Mouse (Mus musculus) adrenal gland, postnatal 14 days (tissue): ENCODE measurements around the gene Csl. TPM values are rescaled to one million over a fixed set of nuclear protein-coding genes. Genes with fewer than 3 reads are reported as not detected.
A peak's percentile ranks its signal among the peaks of the same experiment; 100 is the strongest.

Experiments
- DNase-seq: peaks from one replicate; pipeline ENCODE4 v3.0.0; 2021; ENCODE audit warnings: mixed read lengths
- long read RNA-seq, 2 experiments: library from polyadenylated mRNA; stranded (forward); transcript quantifications; one replicate each; pipeline ENCODE4 v2.0.0; 2021
- total RNA-seq: library from RNA; stranded (reverse); gene quantifications from 2 replicates; pipeline ENCODE4 v1.2.3, GENCODE M21; 2021

The Csl gene
- 3.5 and 3.9 TPM in 2 replicates for total RNA-seq
- long read RNA-seq, experiment 1 = 0 reads
- long read RNA-seq, experiment 2 = 0 reads

- DNase-seq = no peak
These were observed at the start of gene Csl for GRCm38 (mm10) chr10:99759558-99759957. Gene Csl, minus strand, starts transcription at chr10:99759658.

GRCm38 (mm10) chr10:99789418-99789817, 30.0 kb upstream of the Csl start:
- peak; percentile 5 for DNase-seq

DNA sequence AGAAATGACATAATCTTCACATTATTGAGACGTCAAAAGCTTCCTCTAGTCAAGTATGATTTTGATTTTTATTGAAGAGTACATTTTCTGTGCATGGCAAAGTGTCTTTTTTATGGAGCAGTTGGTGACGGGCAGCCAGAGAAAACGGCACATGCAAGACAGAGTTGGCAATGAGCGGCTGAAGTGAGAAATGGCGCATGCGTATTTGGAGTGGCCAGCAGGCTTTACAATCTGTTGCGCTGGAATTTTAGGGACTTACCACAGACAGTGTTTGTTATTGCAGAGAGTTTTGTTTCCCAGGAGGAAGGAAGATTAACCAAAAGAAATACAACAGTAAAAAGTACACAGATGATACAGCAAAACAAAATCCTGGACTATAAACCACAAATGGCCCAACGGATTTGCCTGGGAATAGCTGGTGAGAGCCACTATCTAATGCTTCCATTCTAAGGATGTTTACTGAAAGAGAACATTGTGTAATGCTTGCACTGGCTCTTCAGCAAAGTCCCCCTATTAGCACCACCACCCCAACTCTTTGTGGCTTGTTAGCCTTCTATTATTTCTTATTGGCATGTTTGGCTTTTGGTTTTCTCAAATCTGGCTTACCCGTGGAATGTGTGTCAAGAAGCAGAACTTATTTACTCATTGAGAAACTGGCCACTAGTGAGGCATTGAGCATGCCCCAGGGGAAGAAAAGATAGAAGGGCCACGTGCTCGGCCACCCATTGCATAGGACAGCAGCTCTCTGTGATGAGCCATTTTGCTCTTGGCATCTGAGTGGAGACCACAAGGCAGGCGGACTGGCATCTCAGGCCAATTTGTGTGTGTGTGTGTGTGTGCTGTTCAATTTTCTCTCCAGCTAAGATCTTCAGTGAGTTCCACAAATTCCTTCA, 15.0 kb upstream of the Csl start:
- no peak for DNase-seq

DNA sequence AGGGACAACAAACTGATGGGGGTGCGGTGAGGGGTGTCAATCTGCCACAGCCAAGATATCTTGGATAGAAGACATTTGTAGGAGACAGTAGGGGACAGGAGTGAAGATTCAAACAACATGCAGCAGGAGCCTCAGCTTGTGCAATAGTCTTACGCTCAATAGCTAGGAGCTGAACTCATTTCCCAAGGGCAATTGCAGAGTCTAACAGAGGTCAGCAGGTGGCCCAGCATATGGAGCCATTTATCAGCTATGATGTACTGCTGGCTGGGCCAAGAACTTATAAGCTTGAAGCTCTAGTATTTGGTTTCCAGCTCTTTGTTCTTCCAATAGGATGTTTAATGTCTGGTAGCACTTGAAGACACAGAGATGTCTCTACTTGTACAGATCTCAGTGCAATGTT, 9.3 kb downstream of the Csl start:
- DNase-seq = no peak

DNA sequence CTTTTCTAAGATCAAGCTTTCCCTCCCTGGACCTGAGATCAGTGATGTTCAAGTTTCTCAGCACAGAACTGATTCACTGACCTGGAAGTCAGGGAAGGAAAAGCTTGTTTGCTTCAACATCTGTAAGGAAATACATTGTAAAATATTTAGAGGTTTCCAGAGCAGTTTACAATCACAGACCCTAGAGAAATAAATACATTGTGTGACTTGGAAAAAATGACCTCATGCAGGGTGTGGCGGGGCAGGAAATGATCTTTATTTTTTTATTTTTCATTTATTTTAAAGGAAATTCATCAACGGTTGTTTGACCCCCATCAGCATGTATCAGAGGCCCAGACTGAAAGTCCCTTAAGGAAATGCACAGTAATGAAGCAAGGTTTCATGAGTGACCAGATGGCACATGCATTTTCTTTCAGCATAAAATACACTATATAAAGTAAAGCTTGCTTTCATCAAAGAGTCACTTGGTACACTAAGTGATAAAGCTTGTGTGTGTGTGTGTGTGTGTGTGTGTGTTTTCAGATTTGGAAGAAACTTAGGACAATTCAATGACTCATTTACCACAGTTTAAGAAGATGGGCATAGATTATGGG, 10.7 kb downstream of the Csl start:
- DNase-seq = no peak

DNA sequence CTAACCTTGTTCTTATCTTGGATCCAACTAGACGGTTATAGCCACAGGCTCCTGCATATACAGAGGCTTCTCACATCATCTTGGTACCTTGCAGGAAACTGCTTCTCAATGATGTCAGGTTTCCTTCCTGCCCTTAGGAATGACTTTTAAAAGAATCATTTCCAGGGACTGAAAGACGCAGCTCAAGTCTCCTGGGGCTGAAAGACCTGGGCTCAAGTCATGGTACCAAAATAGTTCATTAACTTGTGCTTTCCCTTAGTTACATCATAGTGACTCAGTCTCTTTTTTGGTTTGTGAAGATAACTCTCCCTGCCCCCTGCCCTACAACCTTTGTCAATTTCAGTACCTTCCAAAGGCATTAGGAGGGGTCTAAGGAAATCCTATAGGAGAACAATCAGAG, 11.4 kb downstream of the Csl start:
- DNase-seq = no peak

DNA sequence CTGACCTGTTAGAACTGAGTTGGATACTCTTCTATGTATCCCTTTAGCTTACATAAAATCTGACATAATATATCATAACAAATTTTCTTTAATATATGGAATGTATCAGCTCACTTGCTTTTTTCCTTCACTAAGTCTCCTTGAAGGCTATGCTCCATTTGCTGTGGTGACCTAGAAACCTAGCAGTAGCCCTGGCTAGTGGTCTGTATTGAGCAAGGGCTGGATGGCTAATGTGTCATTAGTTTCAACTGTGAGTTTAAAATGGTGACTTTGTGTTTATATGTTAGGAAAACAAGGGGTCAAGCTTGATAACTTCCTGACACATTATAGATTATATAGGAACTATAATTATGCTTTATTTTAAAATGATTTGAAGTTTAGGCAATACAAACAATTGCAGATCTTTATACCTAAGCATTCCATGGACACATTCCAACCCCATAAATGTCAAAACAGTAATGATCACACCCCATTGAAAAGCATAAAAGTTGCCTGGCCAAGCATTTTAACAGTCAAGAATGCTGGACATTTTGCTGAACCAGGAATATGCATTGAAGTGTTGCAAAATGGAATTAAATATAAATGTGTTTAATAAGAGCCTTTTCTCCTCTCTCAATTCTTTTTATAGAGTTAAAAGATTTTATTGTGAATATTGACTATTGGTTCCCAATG, 17.7 kb downstream of the Csl start:
- no peak for DNase-seq

DNA sequence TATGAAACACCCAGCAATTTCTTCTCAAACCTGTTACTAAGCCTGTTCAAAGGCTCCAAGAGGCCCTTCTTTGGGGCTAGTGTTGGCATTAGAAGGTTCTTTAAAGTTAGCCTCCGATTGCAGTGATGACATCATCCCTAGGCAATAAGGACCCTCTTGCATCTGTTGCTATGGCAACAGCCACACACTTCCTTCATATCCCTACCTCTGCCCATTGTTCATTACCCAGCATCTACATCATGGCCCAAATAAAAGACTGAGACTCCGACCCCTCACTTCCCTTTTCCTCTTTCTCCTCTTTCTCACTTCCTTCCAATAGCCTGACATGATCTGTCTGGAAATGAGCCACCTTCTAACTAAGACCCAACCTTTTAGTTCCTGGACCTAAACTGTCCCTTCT, 46.3 kb downstream of the Csl start:
- no peak for DNase-seq

DNA sequence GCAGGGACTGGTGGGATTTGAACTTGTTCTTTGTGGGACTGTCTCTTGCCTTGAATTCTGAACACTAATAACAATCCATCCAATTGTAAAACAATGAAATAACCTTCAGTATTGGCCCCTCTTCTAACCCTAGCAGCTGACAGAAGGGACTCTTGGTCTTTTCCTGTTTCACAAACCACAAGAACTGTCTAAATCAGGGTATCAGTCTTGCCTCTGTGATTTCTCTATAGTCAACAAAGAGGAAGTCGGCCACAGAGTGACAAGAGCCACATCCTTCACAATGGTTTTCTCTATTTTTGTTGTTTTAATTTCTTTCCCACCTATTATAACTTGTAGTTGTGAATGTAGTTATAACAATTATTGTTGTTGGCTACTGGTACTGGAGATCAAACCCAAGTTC, 47.9 kb downstream of the Csl start:
- DNase-seq = no peak
